Mouse (Mus musculus): Measurements from ENCODE around the gene Bnc2.

Bnc2 gene

GRCm38 (mm10) chr4:84507551-84507950, 167.5 kb downstream of the Bnc2 start:
- DNase-seq (ENCODE audit: low spot score): no peak

DNA sequence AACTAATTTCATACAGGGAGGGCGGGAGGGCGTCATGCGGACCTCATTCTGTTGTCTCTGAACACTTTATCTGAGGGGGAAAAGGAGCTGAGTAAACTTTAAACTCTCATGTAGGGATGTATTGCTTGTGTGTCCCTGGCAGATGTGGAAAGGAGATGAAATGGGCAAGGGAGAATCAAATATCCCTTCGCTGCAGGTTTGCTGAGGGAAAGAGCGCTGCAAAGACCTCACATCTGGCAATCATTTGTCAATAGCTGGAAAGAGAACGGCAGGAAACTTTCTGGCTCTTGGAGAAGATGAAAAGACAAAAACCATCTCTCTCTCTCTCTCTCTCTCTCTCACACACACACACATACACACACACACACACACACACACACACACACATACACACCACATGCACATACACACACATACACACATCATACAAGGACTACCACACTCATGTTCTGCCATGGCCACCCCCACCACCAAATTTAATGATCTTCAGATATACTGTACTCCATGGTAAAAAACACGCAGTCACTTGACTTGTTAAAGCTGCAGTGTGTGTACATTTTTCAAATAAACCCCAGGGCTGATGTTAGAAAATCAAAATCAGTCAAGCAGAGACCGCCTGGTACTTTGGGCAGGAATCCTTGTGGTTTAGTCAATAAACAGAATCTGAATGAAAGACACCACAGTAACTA, 172.3 kb downstream of the Bnc2 start:
- DNase-seq (ENCODE audit: low spot score): no peak

- no peak for DNase-seq (ENCODE audit: low spot score)
Measured at GRCm38 (mm10) chr4:84500796-84501349, 174.2 kb downstream of the Bnc2 start.

DNA sequence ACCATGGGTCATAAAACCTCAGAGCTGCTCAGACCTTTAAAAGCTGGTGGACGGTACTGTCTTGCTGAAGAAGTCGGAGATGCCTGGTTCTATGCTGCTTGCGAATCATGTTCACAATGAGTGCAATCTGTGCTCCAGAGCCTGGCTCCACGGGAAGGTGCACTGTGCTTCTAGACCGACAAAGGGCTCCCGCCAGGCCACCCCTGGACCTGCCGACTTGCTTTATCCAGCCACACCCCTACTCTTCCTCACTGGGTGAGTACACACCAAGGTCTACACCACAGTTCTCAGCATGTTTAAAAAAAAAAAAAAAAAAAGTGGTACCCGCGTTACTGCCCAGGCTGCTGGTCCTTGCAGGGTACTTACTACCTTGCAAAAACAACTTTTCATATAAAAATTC, 174.8 kb downstream of the Bnc2 start:
- DNase-seq (ENCODE audit: low spot score): no peak

GRCm38 (mm10) chr4:84498469-84498868, 176.6 kb downstream of the Bnc2 start:
- no peak for DNase-seq (ENCODE audit: low spot score)

- DNase-seq (ENCODE audit: low spot score): no peak
Measured at GRCm38 (mm10) chr4:84488323-84488722, 186.8 kb downstream of the Bnc2 start.

DNA sequence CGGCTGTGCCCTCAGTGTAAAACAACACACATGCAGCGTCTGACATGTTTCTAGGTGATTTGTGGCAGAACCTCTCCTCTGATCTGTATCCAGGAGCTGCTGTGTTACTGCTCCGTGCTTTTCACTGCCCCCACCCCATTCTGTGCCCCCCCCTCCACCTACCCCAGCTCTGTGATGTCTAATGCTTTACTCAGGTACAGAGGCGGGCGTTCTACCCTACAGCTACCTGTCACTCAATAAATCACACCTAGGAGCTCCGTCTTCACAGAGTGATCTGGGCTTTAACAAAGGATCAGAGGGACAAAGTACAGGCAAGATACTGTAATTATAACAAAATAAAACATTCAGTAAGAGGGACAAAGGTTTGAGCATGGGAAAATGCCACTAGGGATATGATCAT, 192.4 kb downstream of the Bnc2 start:
- no peak for DNase-seq (ENCODE audit: low spot score)

- no peak for DNase-seq (ENCODE audit: low spot score)
Measured at GRCm38 (mm10) chr4:84472643-84473042, 202.4 kb downstream of the Bnc2 start.

GRCm38 (mm10) chr4:84470106-84470885, 204.8 kb downstream of the Bnc2 start:
- no peak for DNase-seq (ENCODE audit: low spot score)

DNA sequence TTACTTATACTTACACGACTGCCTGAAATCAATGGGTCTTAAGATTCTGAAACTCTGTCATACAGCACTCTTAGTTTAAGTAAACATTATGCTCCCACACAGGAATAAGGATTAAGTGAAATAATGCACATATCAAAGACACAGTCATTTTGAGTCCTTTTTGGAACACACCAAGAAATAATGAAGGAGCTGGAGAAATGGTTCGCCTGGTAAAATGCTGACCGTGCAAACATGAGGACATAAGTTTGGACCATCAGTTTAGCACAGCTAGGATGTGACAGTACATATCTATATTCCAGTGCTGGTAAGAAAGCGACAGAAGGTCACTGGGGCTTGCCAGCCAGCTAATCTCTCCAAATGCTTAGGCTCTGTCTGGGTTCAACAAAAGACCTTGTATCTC, 205.7 kb downstream of the Bnc2 start:
- DNase-seq (ENCODE audit: low spot score): no peak

GRCm38 (mm10) chr4:84467722-84468121, 207.4 kb downstream of the Bnc2 start:
- no peak for DNase-seq (ENCODE audit: low spot score)

- DNase-seq (ENCODE audit: low spot score): no peak
Measured at GRCm38 (mm10) chr4:84458218-84458560, 216.9 kb downstream of the Bnc2 start.

DNA sequence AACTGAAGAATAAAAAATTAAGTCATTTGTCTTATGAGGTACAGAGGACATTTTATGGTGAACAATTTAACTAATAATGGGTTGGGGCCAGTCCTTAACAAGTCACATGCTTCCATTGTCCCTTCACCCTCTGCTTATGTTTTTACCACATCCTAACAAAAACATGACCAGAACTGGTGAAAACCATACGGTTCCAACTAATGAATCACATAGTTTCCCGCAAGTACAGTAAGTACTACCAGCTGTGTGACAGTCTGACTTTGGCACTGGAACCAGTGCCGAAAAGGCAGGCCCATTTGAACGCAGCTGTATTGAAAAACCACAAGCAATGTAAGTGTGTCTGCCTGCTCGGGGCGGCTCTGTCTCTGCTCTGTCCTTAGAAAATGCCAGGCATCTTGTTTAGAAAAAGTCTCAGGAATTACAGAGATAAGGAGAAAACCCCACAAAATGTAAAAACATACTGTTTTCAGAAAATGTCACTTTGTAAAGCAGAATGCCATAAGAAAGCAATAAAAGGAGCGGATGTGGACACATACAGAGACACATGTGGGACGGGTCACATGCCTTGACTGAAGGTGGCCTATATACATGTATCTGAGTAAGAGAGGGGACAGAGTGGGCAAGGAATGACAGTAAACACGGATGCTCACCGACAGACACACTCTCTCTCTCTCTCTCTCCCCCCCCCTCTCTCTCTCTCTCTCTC, 217.4 kb downstream of the Bnc2 start:
- no peak for DNase-seq (ENCODE audit: low spot score)

- no peak for DNase-seq (ENCODE audit: low spot score)
Measured at GRCm38 (mm10) chr4:84456853-84457249, 218.2 kb downstream of the Bnc2 start.

DNA sequence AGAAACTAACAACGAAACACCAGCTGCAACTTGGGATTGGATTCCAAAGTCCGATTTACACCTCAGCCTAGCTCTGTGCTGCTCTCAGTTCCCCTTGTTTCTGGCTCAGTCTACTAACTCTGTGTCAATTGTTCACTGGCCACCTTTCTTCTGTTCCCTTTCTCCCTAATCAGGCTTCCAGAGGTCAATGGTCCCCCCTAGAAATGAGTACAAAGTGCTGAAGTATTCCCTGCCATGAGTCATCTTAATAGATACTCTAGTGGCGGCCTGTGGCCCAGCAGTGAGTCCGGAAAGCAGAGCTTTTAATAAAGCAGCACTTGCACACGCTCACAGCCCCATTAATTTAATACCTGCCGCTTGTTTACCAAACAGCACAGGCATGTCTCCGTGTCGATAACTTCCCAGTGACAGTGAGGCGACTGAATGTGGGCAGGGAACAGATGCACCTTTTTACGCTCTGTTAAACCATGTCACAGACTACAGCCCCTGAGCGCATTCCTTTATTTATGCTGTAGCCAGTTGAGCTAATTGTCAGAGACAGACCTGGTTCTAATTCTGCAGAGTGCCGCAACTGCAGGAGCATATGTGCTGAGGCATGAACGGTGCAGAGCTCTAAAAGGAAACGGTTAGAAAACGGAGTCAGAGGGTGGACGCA, 218.8 kb downstream of the Bnc2 start:
- DNase-seq (ENCODE audit: low spot score): no peak

DNA sequence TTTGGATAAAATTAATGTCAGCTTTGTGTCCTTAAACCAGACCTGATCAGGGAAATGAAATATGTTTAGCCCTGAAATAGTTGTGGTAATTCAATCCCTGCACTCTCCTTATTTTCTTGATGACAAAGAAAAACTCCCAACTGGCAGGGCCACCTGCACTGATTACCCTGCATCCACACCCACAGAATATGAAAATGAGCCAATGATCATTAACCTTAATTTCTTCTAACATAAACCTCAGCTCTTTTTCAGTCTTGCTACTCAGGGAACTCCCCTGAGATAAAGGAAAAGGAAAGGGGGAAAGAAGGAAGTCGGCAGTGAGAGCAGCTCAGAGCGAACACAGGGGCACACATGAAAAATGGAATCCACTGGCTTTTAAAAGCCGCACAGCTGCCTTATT, 220.6 kb downstream of the Bnc2 start:
- no peak for DNase-seq (ENCODE audit: low spot score)

DNA sequence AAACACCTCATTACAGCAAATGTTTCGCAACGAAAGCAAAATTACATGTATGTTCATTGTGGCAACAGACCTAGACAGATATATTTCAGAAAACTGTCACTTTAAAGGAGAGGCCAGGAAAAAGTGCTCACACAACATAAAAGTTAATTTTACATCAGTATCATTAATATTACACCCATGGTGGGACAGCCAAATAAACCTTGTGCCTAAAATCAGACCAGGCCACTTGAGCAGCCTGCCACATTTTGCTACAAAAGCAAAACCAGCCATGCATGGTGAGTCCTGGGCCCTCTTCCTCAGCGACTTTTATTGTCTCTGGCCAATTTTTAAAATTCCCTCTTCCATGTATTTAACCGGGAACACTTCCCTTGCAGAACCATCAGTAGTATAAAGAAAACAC, 221.5 kb downstream of the Bnc2 start:
- DNase-seq (ENCODE audit: low spot score): no peak

GRCm38 (mm10) chr4:84452642-84453041, 222.4 kb downstream of the Bnc2 start:
- no peak for DNase-seq (ENCODE audit: low spot score)

- no peak for DNase-seq (ENCODE audit: low spot score)
Measured at GRCm38 (mm10) chr4:84449246-84450005, 225.6 kb downstream of the Bnc2 start.

- no peak for DNase-seq (ENCODE audit: low spot score)
Measured at GRCm38 (mm10) chr4:84433324-84433723, 241.8 kb downstream of the Bnc2 start.

- no peak for DNase-seq (ENCODE audit: low spot score)
Measured at GRCm38 (mm10) chr4:84431677-84432515, 243.2 kb downstream of the Bnc2 start.
